Mouse (Mus musculus) hindbrain, embryonic 16.5 days (tissue): ENCODE results near the gene Olfr96. TPM values are rescaled to one million over a fixed set of nuclear protein-coding genes. Genes with fewer than 3 reads are reported as not detected.

ENCODE experiments used
- ATAC-seq: fragments of 200-750 bp; cut with Nextera tagmentation; 2 replicates; pipeline ENCODE4 v1.8.0; 2017; ENCODE audit warnings: moderate TSS enrichment, moderate library complexity
- H3K27ac ChIP-seq: fragments of 300-500 bp; sonication (generic); 2 replicates; pipeline ENCODE4 v1.5.1; 2014; ENCODE audit warnings: low read depth, mild to moderate bottlenecking, control low read depth, low read length, moderate library complexity
- H3K27me3 ChIP-seq: fragments of 300-500 bp; sonication (generic); replicated peaks from 2 replicates; pipeline ENCODE4 v1.6.1; 2014; ENCODE audit warnings: low read length; ENCODE audit not compliant: control insufficient read depth, insufficient read depth
- H3K36me3 ChIP-seq: fragments of 300-500 bp; sonication (generic); 2 replicates; pipeline ENCODE4 v1.6.1; 2014; ENCODE audit warnings: mild to moderate bottlenecking, low read length, moderate library complexity, mixed read lengths; ENCODE audit not compliant: control insufficient read depth, insufficient read depth
- H3K4me1 ChIP-seq: fragments of 300-500 bp; sonication (generic); 2 replicates; pipeline ENCODE4 v1.6.1; 2014; ENCODE audit warnings: low read depth, low read length; ENCODE audit not compliant: control insufficient read depth, insufficient read depth
- H3K4me2 ChIP-seq: fragments of 300-500 bp; sonication (generic); 2 replicates; pipeline ENCODE4 v1.6.1; 2014; ENCODE audit warnings: mild to moderate bottlenecking, low read length, control low read depth, moderate library complexity
- H3K4me3 ChIP-seq: fragments of 300-500 bp; sonication (generic); 2 replicates; pipeline ENCODE4 v1.5.1; 2014; ENCODE audit warnings: mild to moderate bottlenecking, low read length, control low read depth, moderate library complexity
- H3K9ac ChIP-seq: fragments of 300-500 bp; sonication (generic); 2 replicates; pipeline ENCODE4 v1.6.1; 2014; ENCODE audit warnings: low read depth, mild to moderate bottlenecking, control low read depth, low read length, moderate library complexity
- H3K9me3 ChIP-seq: fragments of 300-500 bp; sonication (generic); 2 replicates; pipeline ENCODE4 v1.6.1; 2014; ENCODE audit warnings: mild to moderate bottlenecking, low read length, moderate library complexity; ENCODE audit not compliant: control insufficient read depth
- WGBS: fragments of 180-500 bp; shearing (Covaris S2); extraction: QIAGEN DNeasy Blood & Tissue Kit; methylation state at CpG from one replicate; pipeline ENCODE4 v1.1.7; 2014; 5-methylcytosine and 5-hydroxymethylcytosine counted together
- polyA plus RNA-seq: library from polyadenylated mRNA; unstranded; fragments of >200 nt; fragmentation: Nextera tagmentation; extraction: Ambion mirVana; gene quantifications from 2 replicates; pipeline ENCODE4 v1.2.1, GENCODE M21; 2015

The Olfr96 gene
- polyA plus RNA-seq, 1 experiment from 2014 or later, result not detected

GRCm38 (mm10) chr17:37250544-37250943 lies 30.6 kb downstream of the Olfr96 start:
- no peak overlapping the region for H3K4me3 ChIP-seq
- H3K36me3 ChIP-seq, result no peaks in the 10 kb centered on the region
- H3K4me2 ChIP-seq, result no peak overlapping the region
- WGBS, result 22% methylated on average over 1 of the region's 1 CpGs
- ATAC-seq, result no peak
- no peaks in the 10 kb centered on the region for H3K9me3 ChIP-seq
- H3K27ac ChIP-seq, result no peak overlapping the region
- H3K27me3 ChIP-seq, result no peaks in the 10 kb centered on the region
- H3K9ac ChIP-seq, result no peak overlapping the region
- no peaks in the 10 kb centered on the region for H3K4me1 ChIP-seq

- Histone ChIP-seq H3K9me3 (no peaks in the 10 kb centered on the region), H3K27me3 (no peaks in the 10 kb centered on the region), H3K4me2 (no peak within 1 kb of the TSS), H3K27ac (no peak within 1 kb of the TSS), H3K9ac (no peak within 1 kb of the TSS), H3K36me3 (no peaks in the 10 kb centered on the region), H3K4me3 (no peak within 1 kb of the TSS), H3K4me1 (no peaks in the 10 kb centered on the region)
- ATAC-seq, result no peak
- WGBS, result 59% methylated on average over 1 of the region's 1 CpGs
Measured at GRCm38 (mm10) chr17:37263626-37264025, 43.7 kb downstream of the Olfr96 start, which contains the start of gene Olfr98. Olfr98 (minus strand) TSS chr17:37263749.

- no peaks in the 10 kb centered on the region for H3K4me1 ChIP-seq
- H3K4me2 ChIP-seq, result peak within 1 kb of the TSS; percentile 94
- no peak within 1 kb of the TSS for H3K27ac ChIP-seq
- no peaks in the 10 kb centered on the region for H3K27me3 ChIP-seq
- H3K36me3 ChIP-seq, result no peaks in the 10 kb centered on the region
- 3% methylated on average over 26 of the region's 26 CpGs for WGBS
- peak within 1 kb of the TSS; percentile 54 for H3K9ac ChIP-seq
- H3K4me3 ChIP-seq, result peak within 1 kb of the TSS; percentile 54
- no peaks in the 10 kb centered on the region for H3K9me3 ChIP-seq
- ATAC-seq, result peak; percentile 99
Measured at GRCm38 (mm10) chr17:37270058-37270701, 50.2 kb downstream of the Olfr96 start, which contains the start of gene H2-M3. H2-M3 (plus strand) TSS chr17:37270220.

- H3K36me3 ChIP-seq, result no peaks in the 10 kb centered on the region
- peak overlapping the region; percentile 54 for H3K4me3 ChIP-seq
- WGBS, result 65% methylated on average over 8 of the region's 8 CpGs
- no peaks in the 10 kb centered on the region for H3K9me3 ChIP-seq
- H3K4me1 ChIP-seq, result no peaks in the 10 kb centered on the region
- H3K9ac ChIP-seq, result peak overlapping the region; percentile 54
- H3K4me2 ChIP-seq, result peak overlapping the region; percentile 94
- no peaks in the 10 kb centered on the region for H3K27me3 ChIP-seq
- ATAC-seq, result peak; percentile 43; the same call in 1 of the 2 replicates
- no peak overlapping the region for H3K27ac ChIP-seq
Measured at GRCm38 (mm10) chr17:37270702-37271092, 50.8 kb downstream of the Olfr96 start.

GRCm38 (mm10) chr17:37275626-37276248 lies 55.8 kb downstream of the Olfr96 start:
- 85% methylated on average over 2 of the region's 2 CpGs for WGBS
- no peaks in the 10 kb centered on the region for H3K27me3 ChIP-seq
- H3K27ac ChIP-seq, result no peak overlapping the region
- ATAC-seq, result no peak
- no peak overlapping the region for H3K4me2 ChIP-seq
- H3K4me1 ChIP-seq, result no peaks in the 10 kb centered on the region
- no peak overlapping the region for H3K9ac ChIP-seq
- H3K4me3 ChIP-seq, result no peak overlapping the region
- no peaks in the 10 kb centered on the region for H3K9me3 ChIP-seq
- no peaks in the 10 kb centered on the region for H3K36me3 ChIP-seq

Other genes with a start within 250 kb of the Olfr96 start
- 0.36 and 0.50 TPM in 2 replicates for gene 2410137M14Rik, start 238.9 kb upstream of the Olfr96 start, polyA plus RNA-seq
- 2.4 and 2.6 TPM in 2 replicates for gene H2-M5, start 230.6 kb upstream of the Olfr96 start, polyA plus RNA-seq
- gene Zfp57, start 219.0 kb upstream of the Olfr96 start, polyA plus RNA-seq, result 206 and 224 TPM in 2 replicates
- gene Mog, start 196.7 kb upstream of the Olfr96 start, polyA plus RNA-seq, result 1.6 and 1.9 TPM in 2 replicates
- gene Gabbr1, start 174.2 kb upstream of the Olfr96 start, polyA plus RNA-seq, result 82.9 and 85.5 TPM in 2 replicates
- 0.09 TPM in 1 of 2 replicates, not detected in the other for gene Olfr90, start 131.6 kb upstream of the Olfr96 start, polyA plus RNA-seq
- not detected in 2 replicates for gene Olfr91, start 121.9 kb upstream of the Olfr96 start, polyA plus RNA-seq
- not detected in 2 replicates for gene Olfr92, start 100.1 kb upstream of the Olfr96 start, polyA plus RNA-seq
- not detected in 2 replicates for gene Olfr93, start 58.7 kb upstream of the Olfr96 start, polyA plus RNA-seq
- not detected in 2 replicates for gene Ubd, start 26.3 kb upstream of the Olfr96 start, polyA plus RNA-seq
- gene Olfr94, start 19.2 kb upstream of the Olfr96 start, polyA plus RNA-seq, result 0.20 TPM in 1 of 2 replicates, not detected in the other
- not detected in 2 replicates for gene Olfr95, start 7.0 kb upstream of the Olfr96 start, polyA plus RNA-seq
- gene Olfr97, start 17.2 kb downstream of the Olfr96 start, polyA plus RNA-seq, result not detected in 2 replicates
- not detected in 2 replicates for gene Olfr98, start 43.6 kb downstream of the Olfr96 start, polyA plus RNA-seq
- gene H2-M3, start 50.1 kb downstream of the Olfr96 start, polyA plus RNA-seq, result 1.5 and 1.6 TPM in 2 replicates
- gene Olfr99, start 63.3 kb downstream of the Olfr96 start, polyA plus RNA-seq, result not detected in 2 replicates
- gene Olfr101, start 84.2 kb downstream of the Olfr96 start, polyA plus RNA-seq, result not detected in 2 replicates
- gene Olfr102, start 96.9 kb downstream of the Olfr96 start, polyA plus RNA-seq, result not detected in 2 replicates
- gene Olfr103, start 119.6 kb downstream of the Olfr96 start, polyA plus RNA-seq, result not detected in 2 replicates
- not detected in 2 replicates for gene Olfr104-ps, start 139.4 kb downstream of the Olfr96 start, polyA plus RNA-seq
- not detected in 2 replicates for gene Olfr105-ps, start 158.9 kb downstream of the Olfr96 start, polyA plus RNA-seq
- not detected in 2 replicates for gene Olfr106-ps, start 170.2 kb downstream of the Olfr96 start, polyA plus RNA-seq
- not detected in 2 replicates for gene Olfr107, start 179.1 kb downstream of the Olfr96 start, polyA plus RNA-seq
- not detected in 2 replicates for gene Olfr108, start 225.3 kb downstream of the Olfr96 start, polyA plus RNA-seq
- not detected in 2 replicates for gene Olfr109, start 238.8 kb downstream of the Olfr96 start, polyA plus RNA-seq